Mouse (Mus musculus) skeletal muscle tissue, postnatal 0 days (tissue): ENCODE results near the gene Lats1. TPM values are rescaled to one million over a fixed set of nuclear protein-coding genes. Genes with fewer than 3 reads are reported as not detected.

ENCODE experiments used
- polyA plus RNA-seq: library from polyadenylated mRNA; unstranded; fragments of >200 nt; fragmentation: Nextera tagmentation; extraction: Ambion mirVana; gene quantifications from 2 replicates; pipeline ENCODE4 v1.2.1, GENCODE M21; 2015

The Lats1 gene
- polyA plus RNA-seq, result 2.9 and 3.4 TPM in 2 replicates

GRCm38 (mm10) chr10:7680731-7681301 lies at the start of gene Lats1, which contains the start of gene Pcmt1:
Gene Lats1, plus strand, starts transcription at chr10:7681214.
Gene Pcmt1, minus strand, starts transcription at chr10:7681136.

GRCm38 (mm10) chr10:7667342-7667802 lies 13.6 kb upstream of the Lats1 start, which contains the start of gene Nup43:
Gene Nup43, plus strand, starts transcription at chr10:7667503.

GRCm38 (mm10) chr10:7725751-7726500 lies 44.9 kb downstream of the Lats1 start, which contains the start of gene Katna1:
Gene Katna1, plus strand, starts transcription at chr10:7726000.

Other genes starting within 250 kb of the Lats1 start
- 1.0 and 1.7 TPM in 2 replicates for gene Ulbp1, start 207.6 kb upstream of the Lats1 start, polyA plus RNA-seq
- 1.1 and 1.2 TPM in 2 replicates for gene Lrp11, start 91.4 kb upstream of the Lats1 start, polyA plus RNA-seq
- 15.2 and 15.7 TPM in 2 replicates for gene Nup43, start 13.7 kb upstream of the Lats1 start, polyA plus RNA-seq
- gene Pcmt1, start 78 bp upstream of the Lats1 start, polyA plus RNA-seq, result 111 and 113 TPM in 2 replicates
- 23.2 and 26.7 TPM in 2 replicates for gene Katna1, start 44.8 kb downstream of the Lats1 start, polyA plus RNA-seq
- 88.9 and 110 TPM in 2 replicates for gene Ginm1, start 111.6 kb downstream of the Lats1 start, polyA plus RNA-seq
- 15.8 and 15.9 TPM in 2 replicates for gene Ppil4, start 111.7 kb downstream of the Lats1 start, polyA plus RNA-seq
- 0.08 and 0.11 TPM in 2 replicates for gene Zc3h12d, start 151.3 kb downstream of the Lats1 start, polyA plus RNA-seq